Comparison of ENCODE assay signal across 8 mouse cellular contexts in genomic region chr11:62456021-62456482, GRCm38 (mm10). TPM values are rescaled to one million over a fixed set of nuclear protein-coding genes. Genes with fewer than 3 reads are reported as not detected.
A peak's percentile ranks its signal among the peaks of the same experiment; 100 is the strongest.
DNase-seq lines count a peak whose midpoint lies in the region; ATAC-seq and TF ChIP-seq lines count a peak whose summit lies in the region.

No protein-coding gene starts in this region.

- no peaks in the 10 kb centered on the region for H3K9me3 ChIP-seq in heart, embryonic 13.5 days
- H3K9me3 ChIP-seq in heart, postnatal 0 days (replicated peaks; ENCODE audit: control insufficient read depth, low read length), result no peaks in the 10 kb centered on the region
- no peaks in the 10 kb centered on the region for H3K9me3 ChIP-seq in midbrain, embryonic 10.5 days (replicated peaks)

- peak overlapping the region; percentile 99 for H3K27ac ChIP-seq in heart, embryonic 13.5 days (replicated peaks)
- peak overlapping the region; percentile 100 for H3K27ac ChIP-seq in heart, postnatal 0 days (ENCODE audit: low read depth)
- H3K27ac ChIP-seq in midbrain, embryonic 10.5 days (replicated peaks), result peak overlapping the region; percentile 99

- peak overlapping the region; percentile 99 for H3K9ac ChIP-seq in heart, embryonic 13.5 days
- peak overlapping the region; percentile 99; the same call in 1 of the 2 replicates for H3K9ac ChIP-seq in heart, postnatal 0 days (replicated peaks; ENCODE audit: low read depth, low read length)

- no peak for TF ChIP-seq EP300 in heart, postnatal 0 days (IDR thresholded peaks at IDR 0.05; ENCODE audit: low read depth)

- DNase-seq in heart, postnatal 36 days, result no peak
- DNase-seq in R1 (ENCODE audit: low read depth, low spot score), result peak; percentile 64
- no peak for DNase-seq in heart, postnatal 0 days (ENCODE audit: low spot score)
- no peak for DNase-seq in midbrain, embryonic 10.5 days (ENCODE audit: low spot score)
- no peak for DNase-seq in adrenal gland, postnatal 4 days (ENCODE audit: low spot score in 2 of 2)
- DNase-seq in adipocyte (ENCODE audit: low spot score), result no peak
- no peak for DNase-seq in right cerebral cortex, postnatal 10 days (ENCODE audit: low spot score in 2 of 2)

- peak overlapping the region; percentile 95 for H3K4me3 ChIP-seq in heart, embryonic 13.5 days
- H3K4me3 ChIP-seq in heart, postnatal 0 days (ENCODE audit: low read depth, low read length), result peak overlapping the region; percentile 93
- peak overlapping the region; percentile 94 for H3K4me3 ChIP-seq in midbrain, embryonic 10.5 days

- ATAC-seq in heart, embryonic 13.5 days (ENCODE audit: extremely low read depth, insufficient number of reproducible peaks, low FRiP score, low TSS enrichment), result no peak
- no peak for ATAC-seq in heart, postnatal 0 days (ENCODE audit: insufficient read depth, low read depth)

- WGBS in heart, embryonic 13.5 days, result 10% methylated on average over 3 of the region's 3 CpGs
- WGBS in heart, postnatal 0 days, result 3% methylated on average over 3 of the region's 3 CpGs
- 7% methylated on average over 3 of the region's 3 CpGs for WGBS in midbrain, embryonic 10.5 days

- no peaks in the 10 kb centered on the region for H3K27me3 ChIP-seq in heart, embryonic 13.5 days (replicated peaks)
- H3K27me3 ChIP-seq in heart, postnatal 0 days (ENCODE audit: control insufficient read depth, insufficient read depth, low read length), result no peaks in the 10 kb centered on the region
- H3K27me3 ChIP-seq in midbrain, embryonic 10.5 days (ENCODE audit: low read depth, poor library complexity, severe bottlenecking), result no peaks in the 10 kb centered on the region

- peaks cover 6% of the 10 kb centered on the region; the same call in 1 of the 2 replicates for H3K36me3 ChIP-seq in heart, embryonic 13.5 days
- H3K36me3 ChIP-seq in heart, postnatal 0 days (replicated peaks; ENCODE audit: control insufficient read depth, insufficient read depth, low read length), result 0 out of 2 replicates have a peak, but pooled peaks cover 4% of the 10 kb centered on the region
- H3K36me3 ChIP-seq in midbrain, embryonic 10.5 days, result peaks cover 21% of the 10 kb centered on the region

- intact Hi-C loops in heart, postnatal 36 days (cut with DNase I), result loop anchor here (2.0 to 5.0 kb wide), 2 partner anchors 41 to 81 kb away; partner anchors contain the start of gene Cenpv

- TF ChIP-seq CTCF in heart, postnatal 0 days (IDR thresholded peaks at IDR 0.05; ENCODE audit: low read depth), result no peak

- peak overlapping the region; percentile 94 for H3K4me2 ChIP-seq in heart, embryonic 13.5 days
- H3K4me2 ChIP-seq in heart, postnatal 0 days (ENCODE audit: low read depth, low read length), result peak overlapping the region; percentile 98

- H3K4me1 ChIP-seq in heart, embryonic 13.5 days, result peaks cover 26% of the 10 kb centered on the region
- peaks cover 8% of the 10 kb centered on the region for H3K4me1 ChIP-seq in heart, postnatal 0 days (ENCODE audit: control insufficient read depth, insufficient read depth)
- H3K4me1 ChIP-seq in midbrain, embryonic 10.5 days, result peaks cover 29% of the 10 kb centered on the region

RNA-seq across cellular contexts. Expression of gene Pigl, which starts 2.2 kb away (rescaled TPM):
- polyA plus RNA-seq in heart, embryonic 13.5 days (2015; fragmentation: Nextera tagmentation; extraction: Ambion mirVana), result 8.5 TPM in 2 replicates
- 1 to 10 TPM; 2.9 to 3.3 TPM for total RNA-seq in heart, postnatal 36 days (2021)
- 3.6 and 5.5 TPM in 2 replicates for total RNA-seq in heart, postnatal 0 days (2014; rRNA removed; ENCODE audit: low replicate concordance)
- polyA plus RNA-seq in heart, postnatal 0 days (2015; fragmentation: Nextera tagmentation; extraction: Ambion mirVana), result 3.9 and 4.3 TPM in 2 replicates
- 16.4 and 17.9 TPM in 2 replicates for polyA plus RNA-seq in midbrain, embryonic 10.5 days (2016; fragmentation: Nextera tagmentation; extraction: Ambion mirVana)
- total RNA-seq in adrenal gland, postnatal 4 days (2021), result 10 to 100 TPM in 1 of 2 experiments, 1 to 10 TPM in 1; 8.5 to 10.2 TPM

RNA-seq across cellular contexts. Expression of gene Ncor1, which starts 2.3 kb away (rescaled TPM):
- 101 and 107 TPM in 2 replicates for polyA plus RNA-seq in heart, embryonic 13.5 days (2015; fragmentation: Nextera tagmentation; extraction: Ambion mirVana)
- total RNA-seq in heart, postnatal 36 days (2021), result 100 to 1,000 TPM; 119 to 134 TPM
- total RNA-seq in heart, postnatal 0 days (2014; rRNA removed; ENCODE audit: low replicate concordance), result 54.6 and 129 TPM in 2 replicates
- 78.1 and 82.4 TPM in 2 replicates for polyA plus RNA-seq in heart, postnatal 0 days (2015; fragmentation: Nextera tagmentation; extraction: Ambion mirVana)
- 120 and 139 TPM in 2 replicates for polyA plus RNA-seq in midbrain, embryonic 10.5 days (2016; fragmentation: Nextera tagmentation; extraction: Ambion mirVana)
- 100 to 1,000 TPM; 200 to 226 TPM for total RNA-seq in adrenal gland, postnatal 4 days (2021)
